Mouse (Mus musculus) megakaryocyte, embryonic 14.5 days (primary cell): ENCODE data around the gene Ppp2r3d. TPM values are rescaled to one million over a fixed set of nuclear protein-coding genes. Genes with fewer than 3 reads are reported as not detected.
A peak's percentile ranks its signal among the peaks of the same experiment; 100 is the strongest.
"Not testable (repeated sequence)": the region's sequence is repeated elsewhere in the genome, so short reads cannot be mapped to it uniquely, and the experiment has no call there.

Source experiments
- H3K27me3 ChIP-seq: replicated peaks from 2 replicates; pipeline ENCODE3; 2012; ENCODE audit warnings: inconsistent platforms
- H3K36me3 ChIP-seq: replicated peaks from 2 replicates; pipeline ENCODE3; 2012; ENCODE audit warnings: low read length, inconsistent platforms, mixed read lengths
- H3K4me1 ChIP-seq: 2 replicates; pipeline ENCODE4 v1.6.1; 2012; ENCODE audit warnings: inconsistent platforms
- H3K4me3 ChIP-seq: replicated peaks from 2 replicates; pipeline ENCODE3; 2012; ENCODE audit warnings: moderate library complexity, mild to moderate bottlenecking, inconsistent platforms
- H3K9me3 ChIP-seq: 2 replicates; pipeline ENCODE4 v1.6.1; 2012; ENCODE audit warnings: inconsistent platforms
- FLI1 ChIP-seq: IDR thresholded peaks from 2 replicates; pipeline ENCODE4 v1.6.1; 2012; ENCODE audit warnings: low read length, inconsistent platforms, mixed read lengths
- GATA1 ChIP-seq: IDR thresholded peaks from 3 replicates; pipeline ENCODE4 v1.6.1; 2012; ENCODE audit warnings: mixed read lengths, low read length, inconsistent platforms, borderline replicate concordance
- polyA plus RNA-seq: library from polyadenylated mRNA; stranded (reverse); fragments of >175 nt; gene quantifications from 2 replicates; pipeline ENCODE4 v1.2.3, GENCODE M21; 2012; ENCODE audit warnings: low replicate concordance; ENCODE audit not compliant: insufficient read depth

The Ppp2r3d gene
- 218 and 578 TPM in 2 replicates for polyA plus RNA-seq

DNA sequence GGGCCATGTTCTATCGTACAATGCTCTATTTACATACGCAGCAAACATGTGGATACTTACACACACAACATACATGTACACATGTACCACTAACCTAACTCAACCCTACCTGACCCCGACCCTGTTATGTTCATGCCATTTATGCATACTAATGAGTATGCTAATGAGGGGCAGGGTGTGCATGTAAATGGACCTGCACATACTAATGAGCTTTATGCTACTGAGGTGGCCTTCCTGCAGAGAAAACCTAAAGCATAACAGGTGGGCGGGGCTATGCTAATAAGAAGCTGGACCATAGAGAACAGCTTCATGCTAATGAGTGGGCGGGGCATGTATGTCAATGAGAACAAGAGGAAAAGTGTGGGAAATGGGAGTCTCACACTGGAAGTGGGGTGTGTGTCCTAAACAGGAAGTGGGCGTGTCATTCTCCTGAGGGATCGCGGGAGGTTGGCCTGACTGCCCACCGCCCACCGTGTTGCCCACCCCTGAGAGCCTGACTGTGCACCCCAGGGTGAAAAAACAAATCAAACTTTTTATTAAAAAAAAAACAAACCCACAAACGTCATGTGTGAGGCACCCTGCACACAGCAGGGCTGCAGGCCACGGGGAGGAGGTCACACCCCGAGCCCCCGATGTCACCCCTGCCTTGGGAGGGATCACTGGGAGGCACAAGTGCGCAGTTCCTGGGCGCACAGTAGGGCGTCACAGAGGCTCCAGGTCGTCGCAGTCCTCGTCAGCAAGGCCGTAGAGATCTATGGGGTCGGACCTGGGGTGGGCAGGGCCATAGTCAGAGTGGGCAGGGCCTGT lies at the start of gene Ppp2r3d:
Gene Ppp2r3d (minus strand): TSS at position 803 of the 807 bp plus-strand sequence.
- peaks cover 13% of the 10 kb centered on the region for H3K36me3 ChIP-seq
- TF ChIP-seq FLI1, result no peak
- TF ChIP-seq GATA1, result no peak
- H3K27me3 ChIP-seq, result no peaks in the 10 kb centered on the region
- peaks cover 12% of the 10 kb centered on the region for H3K9me3 ChIP-seq
- H3K4me3 ChIP-seq, result peak within 1 kb of the TSS; percentile 28
- peaks cover 7% of the 10 kb centered on the region for H3K4me1 ChIP-seq

DNA sequence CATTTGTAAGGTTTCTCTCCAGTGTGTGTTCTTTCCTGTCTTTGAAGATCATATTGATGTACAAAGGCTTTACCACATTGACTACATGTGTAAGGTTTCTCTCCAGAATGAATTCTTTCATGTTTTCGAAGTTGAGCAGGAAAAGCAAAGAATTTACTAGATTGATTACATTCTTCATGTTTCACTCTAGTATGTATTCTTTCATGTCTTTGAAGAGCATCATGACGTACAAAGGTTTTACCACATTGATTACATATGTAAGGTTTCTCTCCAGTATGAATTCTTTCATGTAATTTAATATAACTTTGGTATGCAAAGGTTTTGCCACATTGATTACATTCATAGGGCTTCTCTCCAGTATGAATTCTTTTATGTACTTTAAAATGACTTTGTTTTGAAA lies 17.0 kb upstream of the Ppp2r3d start, which contains the start of gene Gm21836:
Gene Gm21836 (minus strand): TSS at position 101 of the 400 bp plus-strand sequence.
- not testable (repeated sequence) for H3K4me1 ChIP-seq, H3K4me3 ChIP-seq, H3K27me3 ChIP-seq, H3K36me3 ChIP-seq
- peaks cover 29% of the 10 kb centered on the region for H3K9me3 ChIP-seq

DNA sequence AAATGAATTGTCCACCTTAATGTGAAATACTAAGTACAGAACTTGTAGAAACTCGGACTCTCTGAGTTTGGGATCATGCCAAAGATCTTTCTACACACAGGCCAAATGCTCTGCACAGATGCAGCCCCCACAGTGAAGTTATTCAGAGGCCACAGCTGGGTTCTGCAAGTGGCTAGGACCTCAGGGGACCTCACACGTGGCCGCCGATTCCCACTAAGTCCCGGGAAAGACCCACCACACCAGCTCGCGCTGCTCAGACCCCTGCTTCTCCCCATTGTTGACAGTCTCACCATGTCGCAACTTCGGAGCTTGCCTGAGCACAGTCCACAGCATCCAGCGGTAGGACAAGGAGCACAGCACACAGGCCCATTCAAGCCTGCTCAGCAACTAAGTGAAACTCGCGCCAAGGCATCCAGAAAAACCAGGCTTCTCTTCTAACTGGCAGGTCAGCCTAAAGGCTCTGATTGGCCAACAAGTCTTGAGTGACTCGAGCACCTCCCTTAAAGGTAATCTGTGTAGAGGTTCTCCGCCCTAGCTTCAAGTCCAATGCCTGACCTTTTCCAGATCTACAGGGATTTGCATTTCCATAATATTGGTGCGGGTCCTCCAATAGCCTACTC lies 3.8 kb upstream of the Ppp2r3d start:
- Histone ChIP-seq H3K9me3 (peaks cover 16% of the 10 kb centered on the region), H3K36me3 (peaks cover 13% of the 10 kb centered on the region)
- not testable (repeated sequence) for H3K27me3 ChIP-seq, H3K4me1 ChIP-seq, H3K4me3 ChIP-seq

DNA sequence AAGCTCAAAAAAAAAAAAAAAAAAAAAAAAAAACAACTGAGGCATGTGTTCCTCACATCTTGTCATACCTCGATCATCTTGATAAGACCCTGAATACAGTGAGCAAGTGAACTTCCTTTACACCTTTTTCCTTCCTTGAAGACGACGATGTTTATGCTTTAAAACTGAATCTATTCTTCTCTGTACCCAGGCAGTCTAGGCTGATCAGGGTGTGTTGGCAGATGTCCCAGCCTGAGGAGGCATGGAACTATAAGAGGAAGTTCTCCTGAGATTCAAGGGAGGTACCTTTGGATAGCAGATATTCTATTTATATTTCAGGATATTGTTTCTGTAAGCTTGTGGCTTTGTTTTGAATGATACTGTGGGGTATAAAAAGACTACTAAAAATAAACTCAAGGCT lies 1.4 kb upstream of the Ppp2r3d start:
- no peaks in the 10 kb centered on the region for H3K27me3 ChIP-seq
- H3K4me3 ChIP-seq, result no peak overlapping the region
- no peaks in the 10 kb centered on the region; the same call in 1 of the 2 replicates for H3K4me1 ChIP-seq
- no peak for TF ChIP-seq GATA1
- no peak for TF ChIP-seq FLI1
- H3K9me3 ChIP-seq, result peaks cover 16% of the 10 kb centered on the region
- H3K36me3 ChIP-seq, result peaks cover 13% of the 10 kb centered on the region

DNA sequence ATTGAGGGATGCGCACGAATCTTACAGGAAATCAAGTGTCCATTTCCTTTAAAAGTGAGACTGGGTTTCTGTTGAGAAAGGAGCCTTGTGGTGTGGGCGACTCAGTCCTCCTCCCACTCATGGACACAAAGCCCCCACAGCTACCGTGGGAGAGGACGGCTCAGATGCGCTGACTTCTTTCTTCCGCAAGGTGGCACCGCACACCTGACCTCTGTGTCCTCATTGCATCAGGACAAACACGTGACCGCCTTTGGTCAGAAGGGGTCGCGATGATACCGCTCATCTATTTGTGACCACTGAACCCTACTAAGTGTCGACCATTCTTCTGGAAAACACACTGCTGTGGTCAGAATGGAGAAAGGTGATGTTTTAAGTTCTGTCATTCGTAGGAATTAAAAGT lies 1.0 kb downstream of the Ppp2r3d start:
- H3K27me3 ChIP-seq, result no peaks in the 10 kb centered on the region
- no peak overlapping the region for H3K4me3 ChIP-seq
- H3K36me3 ChIP-seq, result peaks cover 13% of the 10 kb centered on the region
- peaks cover 12% of the 10 kb centered on the region for H3K9me3 ChIP-seq
- peaks cover 8% of the 10 kb centered on the region for H3K4me1 ChIP-seq
- no peak for TF ChIP-seq GATA1
- TF ChIP-seq FLI1, result no peak

DNA sequence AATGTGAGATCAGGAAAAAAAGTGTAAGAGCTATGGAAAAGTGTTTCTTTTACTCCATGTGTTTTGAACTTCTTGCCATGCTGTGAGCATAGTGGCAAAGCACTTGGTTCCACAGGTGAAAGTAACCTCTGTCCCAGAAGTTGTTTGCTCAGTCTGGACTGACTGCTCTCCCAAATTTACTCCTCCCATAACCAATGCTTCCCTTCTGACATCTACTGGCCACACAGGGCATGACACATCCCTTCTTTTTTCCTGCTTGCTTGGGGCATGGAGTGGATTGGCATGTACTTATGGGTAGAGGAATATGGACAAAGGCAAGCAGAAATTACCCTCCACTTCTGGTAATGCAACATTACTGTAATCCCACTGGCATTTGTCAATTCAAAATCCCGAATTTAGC lies 20.1 kb downstream of the Ppp2r3d start:
- Histone ChIP-seq H3K36me3 (no peaks in the 10 kb centered on the region), H3K9me3 (no peaks in the 10 kb centered on the region), H3K4me3 (no peak overlapping the region), H3K4me1 (no peaks in the 10 kb centered on the region), H3K27me3 (no peaks in the 10 kb centered on the region)
- TF ChIP-seq FLI1 (no peak), GATA1 (no peak)

DNA sequence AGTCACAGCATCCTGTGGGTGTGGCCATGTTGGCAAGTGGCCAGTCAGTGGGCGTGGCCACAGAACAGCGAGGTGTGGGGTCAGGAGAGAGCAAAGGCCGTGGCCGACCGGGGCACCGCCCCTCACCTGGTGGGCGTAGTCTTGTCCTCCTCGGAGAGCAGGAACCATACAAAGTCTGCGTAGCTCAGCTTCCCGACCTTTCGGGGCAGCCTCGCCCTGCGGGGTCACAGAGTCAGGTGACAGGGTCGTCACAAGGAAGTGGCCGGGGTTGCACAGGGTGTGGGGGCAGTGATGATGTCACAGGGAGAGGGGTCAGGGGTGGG lies 34.2 kb downstream of the Ppp2r3d start:
- peaks cover 13% of the 10 kb centered on the region for H3K4me1 ChIP-seq
- peaks cover 38% of the 10 kb centered on the region for H3K36me3 ChIP-seq
- H3K4me3 ChIP-seq, result peak overlapping the region; percentile 46
- H3K27me3 ChIP-seq, result no peaks in the 10 kb centered on the region
- peaks cover 35% of the 10 kb centered on the region for H3K9me3 ChIP-seq
- TF ChIP-seq FLI1, result no peak
- TF ChIP-seq GATA1, result no peak

DNA sequence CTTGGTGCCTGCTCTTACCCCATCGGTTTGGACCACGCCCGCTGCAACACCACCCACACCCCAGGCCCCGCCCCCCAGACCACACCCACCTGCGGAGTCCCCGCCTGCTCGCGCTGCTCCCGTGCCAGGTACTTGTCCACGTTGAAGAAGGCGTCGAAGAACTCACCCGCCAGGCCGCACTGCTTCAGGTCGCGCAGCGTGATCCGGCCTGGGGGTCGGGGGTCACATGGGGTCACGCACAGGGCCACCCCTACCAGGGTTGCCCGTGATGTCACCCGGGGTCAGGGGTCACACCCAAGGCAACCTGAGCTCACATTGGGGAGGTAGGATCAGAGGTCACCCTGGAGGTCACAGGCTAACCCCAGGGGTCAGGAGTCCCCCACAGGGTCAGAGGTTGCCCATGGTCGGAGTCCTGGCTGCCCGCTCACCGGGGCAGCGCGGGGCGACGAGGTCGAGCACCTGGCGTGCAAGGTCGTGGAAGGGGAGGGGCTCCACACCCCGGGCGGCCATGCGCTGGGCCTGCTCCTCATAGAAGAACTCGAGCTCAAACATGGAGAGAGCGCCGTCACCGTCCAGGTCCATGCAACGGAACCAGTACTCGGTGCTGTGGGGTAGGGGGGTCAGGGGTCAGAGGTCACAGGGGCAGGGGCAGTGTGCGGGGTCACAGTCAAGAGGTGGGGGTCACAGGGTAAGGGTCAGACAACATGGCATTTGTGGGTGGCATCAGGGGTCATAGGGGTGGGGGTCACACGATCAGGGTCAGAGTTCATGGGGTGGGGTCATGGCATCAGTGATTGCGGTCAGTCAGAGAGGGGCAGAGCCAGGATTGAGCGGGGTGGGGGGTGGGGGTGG lies 34.8 kb downstream of the Ppp2r3d start:
- H3K4me1 ChIP-seq, result peaks cover 13% of the 10 kb centered on the region
- peaks cover 35% of the 10 kb centered on the region for H3K9me3 ChIP-seq
- no peaks in the 10 kb centered on the region for H3K27me3 ChIP-seq
- peak overlapping the region; percentile 33 for H3K4me3 ChIP-seq
- H3K36me3 ChIP-seq, result peaks cover 38% of the 10 kb centered on the region
- TF ChIP-seq FLI1, result no peak
- no peak for TF ChIP-seq GATA1

DNA sequence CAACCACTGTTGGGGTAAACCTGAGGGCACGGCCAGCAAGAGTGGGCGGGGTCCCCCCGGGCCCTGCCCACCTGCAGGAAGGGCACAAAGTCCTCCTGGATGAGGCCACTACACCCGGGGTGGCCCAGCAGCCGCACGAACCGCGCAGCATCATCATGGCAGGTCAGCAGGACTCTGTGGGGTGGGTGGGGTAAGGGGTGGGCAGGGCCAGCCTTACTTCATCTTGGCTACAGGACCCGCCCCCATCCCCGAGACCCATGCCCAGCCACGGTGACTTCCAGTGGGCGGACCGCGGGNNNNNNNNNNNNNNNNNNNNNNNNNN lies 36.0 kb downstream of the Ppp2r3d start:
- Histone ChIP-seq H3K4me3 (peak overlapping the region; percentile 79), H3K27me3 (no peaks in the 10 kb centered on the region), H3K4me1 (peaks cover 13% of the 10 kb centered on the region), H3K36me3 (peaks cover 38% of the 10 kb centered on the region), H3K9me3 (peaks cover 35% of the 10 kb centered on the region)
- no peak for TF ChIP-seq GATA1
- no peak for TF ChIP-seq FLI1
